Mouse (Mus musculus) MEL (cell line): ENCODE measurements around the gene Abca3. TPM values are rescaled to one million over a fixed set of nuclear protein-coding genes. Genes with fewer than 3 reads are reported as not detected.
A peak's percentile ranks its signal among the peaks of the same experiment; 100 is the strongest.

Experiments
- DNase-seq: peaks from one replicate; pipeline ENCODE4 v3.0.0; 2011; ENCODE audit warnings: low read depth, low spot score
- H3K27ac ChIP-seq: 2 replicates; pipeline ENCODE4 v1.5.1; 2012; ENCODE audit warnings: low read depth, mild to moderate bottlenecking, control low read depth, low read length, moderate library complexity; ENCODE audit not compliant: control insufficient read depth
- H3K27me3 ChIP-seq, 2 experiments: fragments of 150-350 bp in 1 of 2; sonication (generic) in 1 of 2; 2 replicates each; pipeline ENCODE4 v1.6.1; 2012; ENCODE audit warnings: low read length in 2 of 2, mild to moderate bottlenecking in 2 of 2, improper control_type of control experiment in 1 of 2, moderate library complexity in 1 of 2; ENCODE audit not compliant: insufficient read depth in 2 of 2, control insufficient read depth in 1 of 2
- H3K36me3 ChIP-seq, 2 experiments: 2 replicates each; pipeline ENCODE4 v1.6.1; 2012 to 2014; ENCODE audit warnings: low read length in 2 of 2, improper control_type of control experiment in 1 of 2, inconsistent platforms in 1 of 2, mild to moderate bottlenecking in 1 of 2; ENCODE audit not compliant: insufficient read depth in 2 of 2, control insufficient read depth in 1 of 2
- H3K4me1 ChIP-seq, 2 experiments: fragments of 150-350 bp in 1 of 2; sonication (generic) in 1 of 2; 2 replicates each; pipeline ENCODE4 v1.6.1; 2012; ENCODE audit warnings: low read length in 2 of 2, improper control_type of control experiment in 1 of 2, mild to moderate bottlenecking in 1 of 2; ENCODE audit not compliant: insufficient read depth in 2 of 2, control insufficient read depth in 1 of 2
- H3K4me3 ChIP-seq, 2 experiments: fragments of 150-350 bp in 1 of 2; sonication (generic) in 1 of 2; 2 replicates each; pipeline ENCODE4 v1.5.1; 2012; ENCODE audit warnings: low read depth in 2 of 2, low read length in 2 of 2, mild to moderate bottlenecking in 2 of 2, moderate library complexity in 2 of 2, control low read depth in 1 of 2, improper control_type of control experiment in 1 of 2; ENCODE audit not compliant: control insufficient read depth in 1 of 2, insufficient read depth in 1 of 2
- H3K79me2 ChIP-seq: 2 replicates; pipeline ENCODE4 v1.6.1; 2012; ENCODE audit warnings: mild to moderate bottlenecking, low read length, moderate library complexity; ENCODE audit not compliant: control insufficient read depth, poor library complexity, insufficient read depth
- H3K9ac ChIP-seq: 2 replicates; pipeline ENCODE4 v1.6.1; 2012; ENCODE audit warnings: low read depth, mild to moderate bottlenecking, control low read depth, low read length, moderate library complexity; ENCODE audit not compliant: control insufficient read depth, poor library complexity, severe bottlenecking
- H3K9me3 ChIP-seq: fragments of 150-350 bp; sonication (generic); replicated peaks from 2 replicates; pipeline ENCODE4 v1.6.1; 2012; ENCODE audit warnings: mild to moderate bottlenecking, low read length, improper control_type of control experiment, moderate library complexity; ENCODE audit not compliant: insufficient read depth
- BHLHE40 ChIP-seq: IDR thresholded peaks from 2 replicates; pipeline ENCODE4 v1.6.1; 2012; ENCODE audit warnings: low read depth, mild to moderate bottlenecking, inconsistent platforms, low read length, improper control_type of control experiment, borderline replicate concordance
- E2F4 ChIP-seq: IDR thresholded peaks from 2 replicates; pipeline ENCODE4 v1.6.1; 2011; ENCODE audit warnings: low read depth, low read length, improper control_type of control experiment, borderline replicate concordance
- ELF1 ChIP-seq: IDR thresholded peaks from 2 replicates; pipeline ENCODE4 v1.6.1; 2014; ENCODE audit warnings: low read depth, mild to moderate bottlenecking, inconsistent platforms, low read length, improper control_type of control experiment, moderate library complexity
- EP300 ChIP-seq, 2 experiments: IDR thresholded peaks; 2 replicates each; pipeline ENCODE4 v1.6.1; 2011; ENCODE audit warnings: improper control_type of control experiment in 2 of 2, low read length in 2 of 2, low read depth in 1 of 2, mild to moderate bottlenecking in 1 of 2
- ETS1 ChIP-seq: IDR thresholded peaks from 2 replicates; pipeline ENCODE4 v1.6.1; 2012; ENCODE audit warnings: low read depth, mild to moderate bottlenecking, inconsistent platforms, low read length, improper control_type of control experiment, moderate library complexity
- GABPA ChIP-seq: IDR thresholded peaks from 2 replicates; pipeline ENCODE4 v1.6.1; 2012; ENCODE audit warnings: low read depth, mild to moderate bottlenecking, inconsistent platforms, low read length, improper control_type of control experiment, moderate library complexity
- HCFC1 ChIP-seq: IDR thresholded peaks from 2 replicates; pipeline ENCODE4 v1.6.1; 2012; ENCODE audit warnings: low read depth, mild to moderate bottlenecking, inconsistent platforms, low read length, improper control_type of control experiment, moderate library complexity
- JUND ChIP-seq: IDR thresholded peaks from 2 replicates; pipeline ENCODE4 v1.6.1; 2011; ENCODE audit warnings: low read depth, mild to moderate bottlenecking, improper control_type of control experiment, low read length
- MAFK ChIP-seq: IDR thresholded peaks from 2 replicates; pipeline ENCODE4 v1.6.1; 2011; ENCODE audit warnings: low read depth, mild to moderate bottlenecking, low read length, improper control_type of control experiment, borderline replicate concordance
- MXI1 ChIP-seq: IDR thresholded peaks from 2 replicates; pipeline ENCODE4 v1.6.1; 2011; ENCODE audit warnings: mild to moderate bottlenecking, low read depth, low read length, improper control_type of control experiment
- MYB ChIP-seq: IDR thresholded peaks from 2 replicates; pipeline ENCODE4 v1.6.1; 2011; ENCODE audit warnings: mild to moderate bottlenecking, low read depth, low read length, improper control_type of control experiment
- NRF1 ChIP-seq: IDR thresholded peaks from 2 replicates; pipeline ENCODE4 v1.6.1; 2014; ENCODE audit warnings: low read depth, mild to moderate bottlenecking, inconsistent platforms, low read length, improper control_type of control experiment, moderate library complexity; ENCODE audit not compliant: poor library complexity, insufficient read depth, severe bottlenecking
- POLR2AphosphoS2 ChIP-seq: IDR thresholded peaks from 2 replicates; pipeline ENCODE4 v1.6.1; 2011; ENCODE audit warnings: low read length, improper control_type of control experiment
- POLR2AphosphoS5 ChIP-seq: IDR thresholded peaks from 2 replicates; pipeline ENCODE4 v1.6.1; 2012; ENCODE audit warnings: low read depth, borderline replicate concordance, mild to moderate bottlenecking, inconsistent platforms, low read length, moderate library complexity, mixed read lengths
- RCOR1 ChIP-seq: IDR thresholded peaks from 2 replicates; pipeline ENCODE4 v1.6.1; 2012; ENCODE audit warnings: low read depth, mild to moderate bottlenecking, inconsistent platforms, low read length, improper control_type of control experiment
- SIN3A ChIP-seq: IDR thresholded peaks from 2 replicates; pipeline ENCODE4 v1.6.1; 2012; ENCODE audit warnings: low read length, improper control_type of control experiment, inconsistent platforms
- SMC3 ChIP-seq: IDR thresholded peaks from 2 replicates; pipeline ENCODE4 v1.6.1; 2011; ENCODE audit warnings: low read depth, low read length, improper control_type of control experiment
- TAL1 ChIP-seq: IDR thresholded peaks from 2 replicates; pipeline ENCODE4 v1.6.1; 2012; ENCODE audit warnings: mild to moderate bottlenecking, inconsistent platforms, low read length, moderate library complexity, mixed read lengths
- TCF12 ChIP-seq: IDR thresholded peaks from 2 replicates; pipeline ENCODE4 v1.6.1; 2014; ENCODE audit warnings: low read depth, mild to moderate bottlenecking, inconsistent platforms, low read length, improper control_type of control experiment, moderate library complexity
- USF1 ChIP-seq: IDR thresholded peaks from 2 replicates; pipeline ENCODE4 v1.6.1; 2014; ENCODE audit warnings: low read depth, mild to moderate bottlenecking, inconsistent platforms, low read length, improper control_type of control experiment, moderate library complexity
- ZKSCAN1 ChIP-seq: IDR thresholded peaks from 2 replicates; pipeline ENCODE4 v1.6.1; 2012; ENCODE audit warnings: low read depth, mild to moderate bottlenecking, inconsistent platforms, low read length, improper control_type of control experiment, moderate library complexity
- polyA plus RNA-seq, 2 experiments: library from polyadenylated mRNA; stranded (reverse) in 1 of 2; unstranded in 1 of 2; fragments of >175 nt in 1 of 2; fragments of >200 nt in 1 of 2; gene quantifications; 2 replicates each; pipeline versions ENCODE4 v1.2.1 to v1.2.4; 2012; ENCODE audit warnings: low replicate concordance in 2 of 2, low read depth in 1 of 2; ENCODE audit not compliant: insufficient read length in 2 of 2, insufficient read depth in 1 of 2, missing spikeins in 1 of 2
- total RNA-seq: library from RNA; depleted of rRNA; stranded (reverse); fragments of 300-350 nt; gene quantifications from 2 replicates; pipeline ENCODE4 v1.2.3, GENCODE M21; 2012

Abca3 gene
- total and polyA plus RNA-seq, 3 experiments: 32.4 to 37.1 (median 36.6) TPM

- Histone ChIP-seq H3K9ac (no peak overlapping the region), H3K36me3 (peaks cover 0 to 10% of the 10 kb centered on the region in 2 experiments; a peak in 2 of 4 replicates)
Observed at GRCm38 (mm10) chr17:24349176-24349575, 2.6 kb upstream of the Abca3 start.

GRCm38 (mm10) chr17:24350926-24351759 lies 607 bp upstream of the Abca3 start, which contains the start of gene Abca17:
Abca17 (minus strand) TSS chr17:24351068.
- peaks cover 9 to 31% of the 10 kb centered on the region in 2 experiments for H3K4me1 ChIP-seq
- H3K36me3 ChIP-seq: peaks cover 0 to 23% of the 10 kb centered on the region in 2 experiments; a peak in 2 of 4 replicates
- peaks cover 34% of the 10 kb centered on the region for H3K79me2 ChIP-seq
- peak; percentile 90 for DNase-seq
- H3K9ac ChIP-seq: peak within 1 kb of the TSS; percentile 96
- H3K4me3 ChIP-seq: peak within 1 kb of the TSS; percentile 74 to 96
- H3K27ac ChIP-seq: peak within 1 kb of the TSS; percentile 44
- no peaks in the 10 kb centered on the region for H3K9me3 ChIP-seq
- H3K27me3 ChIP-seq: no peaks in the 10 kb centered on the region
- no peak for TF ChIP-seq ETS1
- TF ChIP-seq SIN3A: no peak
- TF ChIP-seq ZKSCAN1: no peak
- no peak for TF ChIP-seq POLR2AphosphoS2
- no peak for TF ChIP-seq MXI1
- no peak for TF ChIP-seq ELF1
- no peak for TF ChIP-seq HCFC1
- no peak for TF ChIP-seq NRF1
- no peak for TF ChIP-seq POLR2AphosphoS5
- TF ChIP-seq GABPA: no peak
- no peak for TF ChIP-seq BHLHE40
- no peak for TF ChIP-seq SMC3
- TF ChIP-seq MAFK: no peak
- TF ChIP-seq EP300 (IDR thresholded peaks at IDR 0.05; ENCODE audit: low read depth in 1 of 2, low read length in 2 of 2): no peak
- TF ChIP-seq MYB: no peak
- no peak for TF ChIP-seq USF1
- no peak for TF ChIP-seq RCOR1
- TF ChIP-seq JUND: no peak
- no peak for TF ChIP-seq TCF12
- no peak for TF ChIP-seq E2F4

More at GRCm38 (mm10) chr17:24349176-24349575, 2.6 kb upstream of the Abca3 start:
- no peaks in the 10 kb centered on the region for H3K9me3 ChIP-seq
- no peak for TF ChIP-seq TAL1
- TF ChIP-seq EP300 (IDR thresholded peaks at IDR 0.05; ENCODE audit: low read depth in 1 of 2, low read length in 2 of 2): 0 out of 4 replicates have a peak, but pooled peaks of 1 of the 2 experiments have one; percentile 5
- H3K27me3 ChIP-seq: no peaks in the 10 kb centered on the region
- no peak overlapping the region for H3K4me3 ChIP-seq
- peak; percentile 68 for DNase-seq
- no peak overlapping the region for H3K27ac ChIP-seq
- H3K4me1 ChIP-seq: peaks cover 5 to 15% of the 10 kb centered on the region in 2 experiments
- H3K79me2 ChIP-seq: peaks cover 18% of the 10 kb centered on the region
